Mouse (Mus musculus) adrenal gland, adult (tissue): ENCODE measurements at regions not wholly inside any gene's neighbourhood (a gene's known extent, or its start where the extent isn't known, plus 50 kb on each side); places are given as distances from the start of the nearest gene placed in this dataset.
"Not testable (repeated sequence)": the region's sequence is repeated elsewhere in the genome, so short reads cannot be mapped to it uniquely, and the experiment has no call there.

Experiments
- DNase-seq, 2 experiments: peaks; one replicate each; pipeline ENCODE4 v3.0.0; 2022 to 2023; ENCODE audit warnings: low spot score in 1 of 2; ENCODE audit not compliant: inconsistent age in 2 of 2

DNA sequence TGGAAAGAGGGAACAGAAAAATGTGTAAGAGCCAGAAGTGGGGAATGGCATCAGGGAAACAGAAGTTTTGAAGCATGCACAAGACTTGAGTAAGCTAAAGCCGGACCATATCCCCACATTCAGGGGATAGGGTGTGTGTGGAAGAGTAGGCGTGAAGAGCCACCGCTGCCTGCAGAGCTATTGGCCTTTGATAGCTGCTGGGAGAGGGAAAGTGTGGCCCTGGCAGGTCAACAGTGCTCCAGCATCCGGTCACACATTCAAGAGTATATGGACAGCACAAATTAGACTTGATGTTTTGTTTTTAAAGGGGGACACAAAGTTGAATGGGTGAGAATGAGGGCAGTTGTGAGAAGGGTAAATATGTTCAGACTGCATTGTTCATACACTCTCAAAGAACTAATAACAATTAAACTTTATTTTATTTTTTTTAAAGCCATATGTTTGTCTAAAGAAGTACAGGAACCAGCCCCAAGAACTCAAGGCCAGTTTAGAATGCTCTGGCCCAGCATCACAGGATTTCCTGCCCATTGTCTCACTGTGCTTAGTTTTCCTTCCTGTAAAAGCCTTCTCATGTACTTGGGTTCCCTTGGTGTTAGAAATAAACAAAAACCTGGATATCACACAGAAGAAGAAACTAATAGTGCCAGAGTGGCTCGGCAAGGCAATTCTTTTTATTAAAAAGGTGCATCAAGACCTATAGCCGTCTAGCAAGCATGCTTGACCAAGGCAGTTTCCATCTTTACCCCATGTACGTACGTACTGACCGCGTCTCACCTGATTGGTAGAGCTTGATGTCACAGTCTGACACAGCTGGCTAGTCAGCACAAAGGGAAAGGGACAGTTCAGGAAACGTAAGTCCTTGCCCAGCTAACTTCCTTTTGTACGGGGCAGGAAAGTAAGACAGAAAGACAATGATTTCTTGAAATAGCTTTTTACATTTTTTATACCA is 144.6 kb upstream of the Rbbp6 start:
- DNase-seq, result peak; percentile 18 to 62

GRCm38 (mm10) chr7:122823429-122823828 is 142.1 kb upstream of the Rbbp6 start:
- peak; percentile 9 to 35 for DNase-seq

- DNase-seq, result no peak
Measured at GRCm38 (mm10) chr7:122839091-122839490, 126.4 kb upstream of the Rbbp6 start.

DNA sequence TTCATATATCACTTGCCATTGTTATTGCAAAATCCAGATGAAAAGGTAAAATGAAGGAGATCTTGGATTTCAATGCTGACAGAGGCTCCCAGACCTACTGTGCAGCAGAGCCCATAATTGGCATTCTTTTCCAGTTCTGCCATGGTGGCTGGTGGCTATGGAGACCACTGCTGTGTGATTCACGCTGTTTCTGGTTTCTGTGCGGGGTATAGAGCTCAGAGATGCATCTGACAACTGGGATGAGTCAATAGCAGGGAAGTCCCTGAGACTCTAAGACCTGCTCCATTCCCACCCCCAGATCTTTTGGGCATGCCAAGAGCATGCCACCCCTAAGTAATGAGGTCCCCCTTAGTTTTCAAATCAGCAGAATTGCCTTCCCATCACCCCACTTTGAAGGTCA is 120.7 kb upstream of the Rbbp6 start:
- no peak for DNase-seq

GRCm38 (mm10) chr7:122847376-122847775 is 118.1 kb upstream of the Rbbp6 start:
- DNase-seq, result no peak

DNA sequence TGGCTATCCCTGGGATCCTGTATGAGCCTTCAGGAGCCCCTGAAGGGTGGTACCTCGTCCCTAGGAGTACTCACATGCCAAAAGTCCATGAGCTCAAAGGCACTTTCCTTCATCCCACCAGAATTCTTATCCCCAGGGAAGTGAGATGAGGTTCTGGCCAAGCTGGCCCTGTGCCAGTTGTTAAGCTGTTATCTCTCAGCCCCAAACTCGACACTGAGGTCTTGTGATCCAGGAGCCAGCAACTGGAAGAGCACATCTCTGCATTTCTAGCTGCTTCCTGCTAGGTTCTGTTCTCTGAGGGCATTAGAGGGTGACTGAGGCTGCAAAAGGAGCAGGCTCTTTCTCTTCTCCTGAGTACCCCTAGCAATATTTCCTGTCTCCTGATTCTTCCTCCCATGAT is 92.1 kb upstream of the Rbbp6 start:
- DNase-seq, result no peak

DNA sequence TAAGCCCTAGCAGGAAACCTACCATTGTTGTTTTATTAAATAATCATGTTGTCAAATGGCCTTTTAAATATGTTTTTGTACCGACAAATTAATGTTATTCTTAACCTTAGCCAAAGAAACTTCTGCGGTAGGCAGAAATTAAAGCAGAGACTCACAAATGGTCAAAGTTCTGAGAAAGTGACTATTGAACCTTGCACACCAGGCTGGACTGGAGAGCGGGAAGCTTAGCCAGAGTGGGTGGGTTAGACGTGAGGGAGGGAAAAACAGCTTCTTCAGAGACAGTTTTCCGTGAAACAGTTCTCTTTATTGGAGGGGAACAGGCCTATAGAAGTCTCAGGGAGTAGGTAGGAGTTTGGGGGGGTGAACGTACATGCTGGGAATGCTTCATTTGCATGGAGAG is 89.2 kb upstream of the Rbbp6 start:
- no peak for DNase-seq

GRCm38 (mm10) chr7:122881890-122882500 is 83.5 kb upstream of the Rbbp6 start:
- DNase-seq, result not testable (repeated sequence)

GRCm38 (mm10) chr7:122886737-122887136 is 78.7 kb upstream of the Rbbp6 start:
- no peak for DNase-seq

GRCm38 (mm10) chr7:122897148-122897547 is 68.3 kb upstream of the Rbbp6 start:
- DNase-seq, result no peak

- peak in 1 of 2 experiments; percentile 10 for DNase-seq
Measured at GRCm38 (mm10) chr7:122906056-122906455, 59.4 kb upstream of the Rbbp6 start.

DNA sequence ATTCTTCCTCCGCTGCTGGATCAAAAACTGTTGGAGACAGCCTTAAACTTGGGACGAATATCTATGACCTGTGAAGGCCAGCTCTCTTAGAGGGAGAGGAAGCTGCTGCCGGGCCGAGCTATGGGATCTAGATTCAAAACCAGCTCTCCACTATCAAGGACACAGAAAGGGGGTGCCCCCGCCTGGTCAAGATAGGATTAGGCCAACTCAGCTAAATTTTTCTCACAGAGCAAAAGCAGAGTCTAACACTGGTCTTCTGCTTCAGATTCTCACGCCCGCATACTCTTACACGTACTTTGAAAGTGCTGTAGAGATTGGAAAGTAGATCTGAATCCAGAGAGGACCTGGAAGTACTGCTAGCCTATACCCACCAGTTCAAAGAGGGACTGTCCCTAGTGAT is 56.2 kb upstream of the Rbbp6 start:
- DNase-seq, result peak in 1 of 2 experiments; percentile 33
